Mouse (Mus musculus): Measurements from ENCODE around the gene Rbm10. TPM values are rescaled to one million over a fixed set of nuclear protein-coding genes. Genes with fewer than 3 reads are reported as not detected.

Gene Rbm10
- total RNA-seq, 2 experiments from 2014 or later = 31.3 to 34.2 TPM

Other genes starting within 250 kb of the Rbm10 start
- 1 to 10 TPM; 4.8 to 6.5 TPM for gene Jade3, start 191.8 kb upstream of the Rbm10 start, total RNA-seq (2021)
- gene Rgn, start 67.7 kb upstream of the Rbm10 start, total RNA-seq (2021) = 10 to 100 TPM; 40.7 to 74.4 TPM
- gene Ndufb11, start 116 bp downstream of the Rbm10 start, total RNA-seq (2021) = 100 to 1,000 TPM; 446 to 511 TPM
- gene Uba1, start 40.8 kb downstream of the Rbm10 start, total RNA-seq (2021) = 100 to 1,000 TPM; 307 to 320 TPM
- 100 to 1,000 TPM; 145 to 183 TPM for gene Cdk16, start 70.5 kb downstream of the Rbm10 start, total RNA-seq (2021)
- gene Usp11, start 86.4 kb downstream of the Rbm10 start, total RNA-seq (2021) = 10 to 100 TPM; 18.9 to 28.3 TPM
- gene Araf, start 180.3 kb downstream of the Rbm10 start, total RNA-seq (2021) = 100 to 1,000 TPM in 1 of 2 experiments, 10 to 100 TPM in 1; 85.2 to 118 TPM

Measured in adrenal gland, postnatal 10 days (tissue).